Mouse (Mus musculus) heart, embryonic 13.5 days (tissue): ENCODE data around the gene Olfr1508. TPM values are rescaled to one million over a fixed set of nuclear protein-coding genes. Genes with fewer than 3 reads are reported as not detected.
"Not testable (repeated sequence)": the region's sequence is repeated elsewhere in the genome, so short reads cannot be mapped to it uniquely, and the experiment has no call there.

Experiments
- ATAC-seq: fragments of 200-750 bp; cut with Nextera tagmentation; 2 replicates; pipeline ENCODE4 v1.8.0; 2017; ENCODE audit warnings: moderate TSS enrichment; ENCODE audit not compliant: insufficient number of reproducible peaks, low FRiP score, low TSS enrichment; ENCODE audit errors: extremely low read depth
- H3K27ac ChIP-seq: fragments of 300-500 bp; sonication (generic); replicated peaks from 2 replicates; pipeline ENCODE4 v1.5.1; 2015; ENCODE audit warnings: moderate library complexity, mild to moderate bottlenecking, inconsistent platforms
- H3K27me3 ChIP-seq: fragments of 300-500 bp; sonication (generic); replicated peaks from 2 replicates; pipeline ENCODE4 v1.6.1; 2015; ENCODE audit warnings: mild to moderate bottlenecking, inconsistent platforms
- H3K36me3 ChIP-seq: fragments of 300-500 bp; sonication (generic); 2 replicates; pipeline ENCODE4 v1.6.1; 2015; ENCODE audit warnings: mild to moderate bottlenecking, inconsistent platforms
- H3K4me1 ChIP-seq: fragments of 300-500 bp; sonication (generic); 2 replicates; pipeline ENCODE4 v1.6.1; 2015; ENCODE audit warnings: inconsistent platforms
- H3K4me2 ChIP-seq: fragments of 300-500 bp; sonication (generic); 2 replicates; pipeline ENCODE4 v1.6.1; 2015; ENCODE audit warnings: inconsistent platforms, mild to moderate bottlenecking, moderate library complexity
- H3K4me3 ChIP-seq: fragments of 300-500 bp; sonication (generic); 2 replicates; pipeline ENCODE4 v1.5.1; 2015; ENCODE audit warnings: moderate library complexity, mild to moderate bottlenecking, inconsistent platforms
- H3K9ac ChIP-seq: fragments of 300-500 bp; sonication (generic); 2 replicates; pipeline ENCODE4 v1.6.1; 2015; ENCODE audit warnings: inconsistent platforms, mild to moderate bottlenecking, moderate library complexity
- H3K9me3 ChIP-seq: fragments of 300-500 bp; sonication (generic); 2 replicates; pipeline ENCODE4 v1.6.1; 2016; ENCODE audit warnings: inconsistent platforms
- WGBS: fragments of 180-500 bp; shearing (Covaris S2); methylation state at CpG from one replicate; pipeline ENCODE4 v1.1.7; 2015; ENCODE audit warnings: mixed read lengths; 5-methylcytosine and 5-hydroxymethylcytosine counted together
- polyA plus RNA-seq: library from polyadenylated mRNA; unstranded; fragments of >200 nt; fragmentation: Nextera tagmentation; extraction: Ambion mirVana; gene quantifications from 2 replicates; pipeline ENCODE4 v1.2.1, GENCODE M21; 2015

The Olfr1508 gene
- not detected in 2 replicates for polyA plus RNA-seq

GRCm38 (mm10) chr14:52467395-52467794 lies at the start of gene Olfr1508:
Gene Olfr1508 (minus strand): TSS chr14:52467495.
- H3K27me3 ChIP-seq: no peaks in the 10 kb centered on the region
- no peak within 1 kb of the TSS for H3K9ac ChIP-seq
- H3K9me3 ChIP-seq: no peaks in the 10 kb centered on the region
- H3K4me2 ChIP-seq: no peak within 1 kb of the TSS
- H3K4me1 ChIP-seq: no peaks in the 10 kb centered on the region
- ATAC-seq: no peak
- H3K27ac ChIP-seq: no peak within 1 kb of the TSS
- no peak within 1 kb of the TSS for H3K4me3 ChIP-seq
- no peaks in the 10 kb centered on the region for H3K36me3 ChIP-seq
- 44% methylated on average over 2 of the region's 2 CpGs for WGBS

DNA sequence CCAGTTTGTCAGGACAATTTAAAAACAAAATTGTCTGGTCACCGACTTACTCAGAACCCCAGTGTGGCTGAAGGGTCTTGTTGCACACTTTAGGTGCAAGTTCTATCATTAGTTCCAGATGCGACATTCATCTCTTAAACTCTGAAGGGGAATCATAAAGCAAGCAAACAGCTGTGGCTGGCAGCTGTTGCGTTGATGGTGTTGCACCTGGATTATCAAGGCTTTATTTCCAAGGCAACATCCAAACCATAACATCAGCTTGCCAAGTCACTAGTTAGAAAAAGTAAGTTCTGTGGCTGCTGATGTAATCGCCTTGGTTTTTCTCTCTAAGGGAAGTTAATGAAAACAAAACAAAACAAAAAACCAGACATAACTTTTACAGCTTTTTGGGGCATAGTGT lies 28.2 kb upstream of the Olfr1508 start, which contains the start of gene Olfr1507:
Gene Olfr1507 (minus strand): TSS at position 234 of the 400 bp plus-strand sequence.
- Histone ChIP-seq H3K4me1 (no peaks in the 10 kb centered on the region), H3K36me3 (no peaks in the 10 kb centered on the region), H3K4me3 (no peak within 1 kb of the TSS), H3K27me3 (no peaks in the 10 kb centered on the region), H3K4me2 (no peak within 1 kb of the TSS), H3K9ac (no peak within 1 kb of the TSS), H3K9me3 (no peaks in the 10 kb centered on the region), H3K27ac (no peak within 1 kb of the TSS)
- ATAC-seq: no peak
- WGBS: 81% methylated on average over 4 of the region's 4 CpGs

- WGBS: 71% methylated on average over 1 of the region's 1 CpGs
- H3K4me3 ChIP-seq: no peak overlapping the region
- H3K9ac ChIP-seq: no peak overlapping the region
- no peak overlapping the region for H3K4me2 ChIP-seq
- no peak overlapping the region for H3K27ac ChIP-seq
- no peaks in the 10 kb centered on the region for H3K9me3 ChIP-seq
- H3K27me3 ChIP-seq: no peaks in the 10 kb centered on the region
- H3K36me3 ChIP-seq: no peaks in the 10 kb centered on the region
- no peaks in the 10 kb centered on the region for H3K4me1 ChIP-seq
- ATAC-seq: no peak
Observed at GRCm38 (mm10) chr14:52465738-52466137, 1.6 kb downstream of the Olfr1508 start.

GRCm38 (mm10) chr14:52461928-52462327 lies 5.4 kb downstream of the Olfr1508 start:
- Histone ChIP-seq H3K4me3 (no peak overlapping the region), H3K27me3 (no peaks in the 10 kb centered on the region), H3K4me1 (no peaks in the 10 kb centered on the region), H3K27ac (no peak overlapping the region), H3K36me3 (no peaks in the 10 kb centered on the region), H3K9ac (no peak overlapping the region), H3K4me2 (no peak overlapping the region), H3K9me3 (peaks cover 4% of the 10 kb centered on the region; the same call in 1 of the 2 replicates)
- no peak for ATAC-seq

- ATAC-seq: no peak
- no peak overlapping the region for H3K4me2 ChIP-seq
- no peaks in the 10 kb centered on the region for H3K9me3 ChIP-seq
- H3K27ac ChIP-seq: no peak overlapping the region
- H3K36me3 ChIP-seq: no peaks in the 10 kb centered on the region
- H3K4me3 ChIP-seq: no peak overlapping the region
- H3K27me3 ChIP-seq: no peaks in the 10 kb centered on the region
- WGBS: 76% methylated on average over 8 of the region's 8 CpGs
- no peak overlapping the region for H3K9ac ChIP-seq
- no peaks in the 10 kb centered on the region for H3K4me1 ChIP-seq
Observed at GRCm38 (mm10) chr14:52451138-52451537, 16.2 kb downstream of the Olfr1508 start.

GRCm38 (mm10) chr14:52442690-52443089 lies 24.6 kb downstream of the Olfr1508 start, which contains the start of gene Olfr1509:
Gene Olfr1509 (plus strand): TSS chr14:52442990.
- H3K4me1 ChIP-seq: no peaks in the 10 kb centered on the region
- no peaks in the 10 kb centered on the region for H3K36me3 ChIP-seq
- H3K9me3 ChIP-seq: no peaks in the 10 kb centered on the region
- H3K4me3 ChIP-seq: no peak within 1 kb of the TSS
- H3K27me3 ChIP-seq: no peaks in the 10 kb centered on the region
- no peak within 1 kb of the TSS for H3K4me2 ChIP-seq
- H3K27ac ChIP-seq: no peak within 1 kb of the TSS
- no peak within 1 kb of the TSS for H3K9ac ChIP-seq
- ATAC-seq: no peak

GRCm38 (mm10) chr14:52427686-52428085 lies 39.6 kb downstream of the Olfr1508 start:
- no peak overlapping the region for H3K4me3 ChIP-seq
- H3K27me3 ChIP-seq: no peaks in the 10 kb centered on the region
- no peaks in the 10 kb centered on the region for H3K36me3 ChIP-seq
- no peak overlapping the region for H3K9ac ChIP-seq
- H3K4me2 ChIP-seq: no peak overlapping the region
- ATAC-seq: no peak
- no peak overlapping the region for H3K27ac ChIP-seq
- H3K9me3 ChIP-seq: no peaks in the 10 kb centered on the region
- WGBS: 78% methylated on average over 1 of the region's 1 CpGs
- H3K4me1 ChIP-seq: no peaks in the 10 kb centered on the region

DNA sequence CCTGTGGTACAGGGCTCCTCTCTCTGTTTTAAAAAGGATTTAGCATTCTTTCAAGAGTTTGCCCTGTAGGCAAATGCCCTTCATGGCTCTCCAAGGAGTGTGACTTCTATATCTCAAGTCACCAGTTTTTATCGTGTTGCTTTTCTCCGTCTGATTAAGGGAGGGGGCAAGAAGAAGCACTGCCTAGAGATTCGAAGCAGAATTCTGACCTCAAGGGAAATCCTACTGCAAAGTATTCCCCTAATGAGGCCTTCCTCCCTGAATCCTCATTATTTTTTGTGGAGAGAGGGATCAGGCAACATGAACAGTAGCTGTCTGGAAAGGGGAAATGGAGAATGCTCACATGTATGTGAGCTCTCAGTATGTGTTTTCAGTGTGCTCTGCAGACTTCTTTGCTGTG lies 53.0 kb downstream of the Olfr1508 start, which contains the start of gene Olfr1510:
Gene Olfr1510 (minus strand): TSS at position 101 of the 400 bp plus-strand sequence.
- Histone ChIP-seq H3K9me3 (no peaks in the 10 kb centered on the region), H3K4me1 (no peaks in the 10 kb centered on the region), H3K9ac (no peak within 1 kb of the TSS), H3K4me3 (no peak within 1 kb of the TSS), H3K4me2 (no peak within 1 kb of the TSS), H3K27ac (no peak within 1 kb of the TSS), H3K36me3 (no peaks in the 10 kb centered on the region), H3K27me3 (no peaks in the 10 kb centered on the region)
- no peak for ATAC-seq
- 71% methylated on average over 3 of the region's 3 CpGs for WGBS

DNA sequence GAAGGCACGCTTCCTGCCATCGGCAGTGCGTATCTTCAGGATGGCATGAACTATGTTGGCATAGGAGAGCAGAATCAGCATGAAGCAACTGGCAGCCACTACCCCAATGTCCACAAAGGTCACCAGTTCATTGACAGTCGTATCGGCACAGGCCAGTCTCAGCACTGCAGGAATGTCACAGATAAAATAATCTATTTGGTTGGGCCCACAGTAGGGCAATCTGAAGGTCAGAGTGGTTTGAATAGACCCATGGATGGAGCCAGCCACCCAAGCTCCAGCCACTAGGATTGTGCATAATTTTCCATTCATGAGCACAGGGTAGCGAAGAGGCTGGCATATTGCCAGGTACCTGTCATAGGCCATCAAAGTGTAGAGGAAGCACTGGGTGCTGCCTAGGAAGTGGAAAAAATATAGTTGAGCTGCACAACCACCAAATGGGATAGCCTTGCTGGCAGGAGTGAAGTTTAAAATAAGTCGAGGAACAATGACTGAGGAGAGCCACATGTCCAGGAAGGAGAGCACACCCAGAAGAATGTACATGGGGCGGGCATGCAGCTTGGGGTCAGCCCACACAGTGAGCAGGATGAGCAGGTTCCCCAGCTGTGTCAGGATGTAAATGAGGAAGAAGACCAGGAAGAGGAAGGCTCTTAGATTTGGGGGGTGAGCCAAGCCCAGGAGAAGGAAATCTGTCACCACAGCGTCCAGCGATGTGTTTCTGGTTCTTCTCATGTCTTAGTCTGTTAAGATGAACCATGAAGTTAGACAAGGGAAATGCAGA lies 57.0 kb downstream of the Olfr1508 start:
- not testable (repeated sequence) for ATAC-seq, H3K27me3 ChIP-seq, H3K27ac ChIP-seq, H3K36me3 ChIP-seq, H3K4me1 ChIP-seq, H3K4me3 ChIP-seq, H3K9me3 ChIP-seq, H3K4me2 ChIP-seq, H3K9ac ChIP-seq
- WGBS: 62% methylated on average over 7 of the region's 10 CpGs

Other genes with a start within 250 kb of the Olfr1508 start
- gene Chd8, start 209.7 kb downstream of the Olfr1508 start, polyA plus RNA-seq: 17.6 and 18.7 TPM in 2 replicates
- 32.6 and 40.4 TPM in 2 replicates for gene Tox4, start 188.3 kb downstream of the Olfr1508 start, polyA plus RNA-seq
- gene Rab2b, start 187.9 kb downstream of the Olfr1508 start, polyA plus RNA-seq: 13.9 and 16.7 TPM in 2 replicates
- 27.9 and 28.2 TPM in 2 replicates for gene Mettl3, start 162.4 kb downstream of the Olfr1508 start, polyA plus RNA-seq
- 7.3 and 8.3 TPM in 2 replicates for gene Sall2, start 138.7 kb downstream of the Olfr1508 start, polyA plus RNA-seq
- not detected in 2 replicates for gene Olfr1513, start 111.1 kb downstream of the Olfr1508 start, polyA plus RNA-seq
- not detected in 2 replicates for gene Olfr1512, start 88.3 kb downstream of the Olfr1508 start, polyA plus RNA-seq
- gene Olfr1511, start 70.1 kb downstream of the Olfr1508 start, polyA plus RNA-seq: not detected in 2 replicates
- gene Olfr1510, start 53.1 kb downstream of the Olfr1508 start, polyA plus RNA-seq: not detected in 2 replicates
- not detected in 2 replicates for gene Olfr1509, start 24.5 kb downstream of the Olfr1508 start, polyA plus RNA-seq
- gene Olfr1507, start 28.3 kb upstream of the Olfr1508 start, polyA plus RNA-seq: not detected in 2 replicates